Mouse (Mus musculus) embryonic fibroblast, embryonic 13.5 days (primary cell): ENCODE results near the gene Cldn4.

Experiments
- CTCF ChIP-seq: IDR thresholded peaks from 2 replicates; pipeline ENCODE4 v1.5.1; 2011; ENCODE audit warnings: mild to moderate bottlenecking, control low read depth, low read length, moderate library complexity, borderline replicate concordance; ENCODE audit not compliant: insufficient read depth
- POLR2A ChIP-seq: IDR thresholded peaks from 2 replicates; pipeline ENCODE4 v1.6.1; 2011; ENCODE audit warnings: low read depth, mild to moderate bottlenecking, control low read depth, low read length, moderate library complexity

- no peak for TF ChIP-seq CTCF
- TF ChIP-seq POLR2A, result no peak
Measured at GRCm38 (mm10) chr5:134915311-134915710, 31.4 kb downstream of the Cldn4 start, which contains the start of gene Cldn13.
